Mouse (Mus musculus): ENCODE data around the gene Slc9a6. TPM values are rescaled to one million over a fixed set of nuclear protein-coding genes. Genes with fewer than 3 reads are reported as not detected.

The Slc9a6 gene
- polyA plus RNA-seq, 1 experiment, result 16.4 TPM

DNA sequence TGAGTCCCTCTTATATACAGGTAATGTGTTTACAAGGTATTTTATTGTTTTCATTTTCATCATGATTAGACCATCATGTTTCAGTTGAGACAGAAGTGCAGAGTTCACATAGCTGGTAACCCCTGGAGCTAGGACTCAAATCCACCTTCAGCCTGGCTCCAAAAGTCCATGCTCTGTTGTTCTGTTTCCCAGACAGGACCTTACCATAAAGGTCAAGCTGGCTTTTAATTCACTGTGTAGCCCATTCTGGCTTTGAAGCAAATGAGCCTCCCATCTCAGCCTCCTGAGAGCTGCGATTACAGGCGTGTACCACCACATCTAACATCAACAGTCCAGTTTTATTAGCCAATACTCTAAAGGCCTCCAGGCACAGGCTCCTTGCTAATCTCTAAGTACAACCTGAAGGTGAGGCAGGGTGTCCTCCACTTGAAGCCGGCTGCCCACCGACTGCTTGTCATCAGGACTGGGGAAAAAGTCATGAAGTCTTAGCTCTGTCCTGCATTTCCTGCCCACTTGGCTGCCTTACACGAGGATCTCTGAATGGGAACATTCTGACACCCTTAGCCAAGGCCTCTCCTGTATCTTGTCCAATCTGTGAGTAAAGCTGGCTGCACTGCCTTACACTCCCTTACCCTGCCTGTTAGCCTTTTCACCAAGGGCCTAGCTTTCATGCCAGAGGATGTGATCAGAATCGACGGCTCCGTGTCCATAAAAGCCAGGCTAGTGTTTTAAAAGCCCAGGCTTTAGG is 55.8 kb downstream of the Slc9a6 start:
- no peak for DNase-seq (ENCODE audit: low spot score)

GRCm38 (mm10) chrX:56667296-56667695 is 57.7 kb downstream of the Slc9a6 start:
- no peak for DNase-seq (ENCODE audit: low spot score)

DNA sequence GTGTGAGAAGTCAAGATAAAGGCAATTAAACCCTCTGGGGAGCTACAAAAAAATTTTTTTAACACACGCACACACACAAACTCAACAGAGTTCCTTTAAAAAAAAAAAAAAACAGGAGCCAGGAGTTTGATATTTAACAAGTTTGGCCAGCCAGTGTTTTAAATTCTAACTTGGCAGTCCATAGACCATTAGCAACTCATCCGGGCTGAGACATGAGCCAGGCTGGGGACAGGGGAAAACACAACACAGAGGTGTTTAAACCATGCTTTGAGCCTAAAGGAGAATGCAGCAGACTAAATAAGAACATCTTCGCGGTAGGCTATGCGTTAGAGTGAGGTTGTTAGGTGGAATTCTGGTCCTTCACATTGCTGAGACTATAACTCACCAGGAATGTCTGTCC is 58.5 kb downstream of the Slc9a6 start:
- DNase-seq (ENCODE audit: low spot score), result no peak

DNA sequence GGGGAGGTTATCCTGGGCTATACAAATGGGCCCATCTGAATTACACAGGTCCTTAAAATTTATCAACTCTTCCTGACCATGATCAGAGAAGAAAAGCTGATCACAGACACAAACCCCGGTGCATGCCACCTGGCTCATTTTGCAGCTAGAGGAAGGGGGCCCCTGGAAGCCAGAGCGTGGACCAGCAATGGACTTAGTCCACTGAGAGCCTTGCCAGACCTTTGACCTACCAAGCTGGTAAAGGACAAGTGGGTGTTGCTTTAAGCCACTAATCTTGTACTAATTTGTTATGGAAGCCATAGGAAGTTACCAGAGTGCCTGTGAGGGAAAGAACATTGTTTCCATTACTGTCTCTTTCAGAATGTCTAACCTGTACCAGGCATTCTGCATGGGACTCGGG is 58.9 kb downstream of the Slc9a6 start:
- no peak for DNase-seq (ENCODE audit: low spot score)

DNA sequence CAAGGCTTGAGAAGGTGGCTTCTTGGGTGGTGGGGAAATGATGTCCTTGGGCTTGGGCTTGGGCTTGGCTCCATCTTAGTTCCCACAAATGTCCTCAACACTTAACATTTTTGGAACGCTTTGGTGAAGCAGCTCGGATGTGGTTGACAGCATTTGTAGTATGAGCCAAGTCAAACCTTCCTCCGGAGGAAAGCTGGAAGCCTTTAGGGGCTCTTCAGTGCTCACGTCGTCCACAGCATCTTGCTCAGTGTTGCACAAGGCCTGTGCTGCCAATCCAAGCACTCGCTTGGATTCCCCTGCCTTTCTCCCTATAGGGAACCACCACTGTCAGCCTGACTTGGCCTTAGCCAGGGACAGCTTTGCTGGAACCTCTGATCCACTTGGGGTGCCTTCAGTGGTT is 66.0 kb downstream of the Slc9a6 start:
- no peak for DNase-seq (ENCODE audit: low spot score)

DNA sequence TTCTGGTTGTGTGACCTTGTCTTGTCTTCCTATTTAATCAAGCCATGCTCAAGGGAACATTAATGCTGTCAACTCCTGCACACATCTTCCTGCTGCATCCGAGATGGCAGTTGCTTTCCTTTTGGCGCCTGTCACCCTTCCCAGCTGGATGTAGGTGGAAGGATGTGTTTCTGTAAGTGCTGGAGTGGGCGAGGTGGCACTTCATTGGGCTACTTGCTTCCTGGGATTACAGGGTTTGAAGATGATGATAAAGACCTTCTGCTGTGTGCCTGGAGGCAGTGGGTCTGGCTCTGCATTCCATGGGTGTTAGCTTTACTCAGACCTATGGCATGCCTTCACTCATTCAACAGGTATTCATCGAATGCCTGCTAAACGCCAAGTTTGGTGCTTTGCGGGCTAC is 68.2 kb downstream of the Slc9a6 start:
- no peak for DNase-seq (ENCODE audit: low spot score)

DNA sequence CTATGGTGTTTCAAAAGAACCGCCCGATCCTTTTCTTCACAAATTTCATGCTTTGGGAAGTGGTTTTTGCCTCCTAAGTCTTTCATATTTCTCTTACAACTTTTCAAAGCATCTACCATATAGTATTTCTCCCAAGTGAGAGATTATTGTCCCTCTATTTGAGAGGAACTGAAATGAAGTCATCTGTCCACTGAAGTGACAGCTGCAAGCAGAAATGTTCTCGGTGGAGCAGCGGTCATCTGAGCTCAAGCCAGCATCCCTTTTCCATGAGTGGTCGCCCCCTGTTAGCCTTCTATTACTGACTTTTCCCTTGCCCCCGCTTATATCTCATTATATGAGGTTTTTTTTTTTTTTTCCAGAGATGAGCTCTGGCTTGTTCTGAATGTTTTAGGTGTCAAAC is 69.5 kb downstream of the Slc9a6 start:
- no peak for DNase-seq (ENCODE audit: low spot score)

GRCm38 (mm10) chrX:56682156-56682720 is 72.7 kb downstream of the Slc9a6 start:
- DNase-seq (ENCODE audit: low spot score), result no peak

GRCm38 (mm10) chrX:56683521-56683920 is 74.0 kb downstream of the Slc9a6 start:
- no peak for DNase-seq (ENCODE audit: low spot score)

DNA sequence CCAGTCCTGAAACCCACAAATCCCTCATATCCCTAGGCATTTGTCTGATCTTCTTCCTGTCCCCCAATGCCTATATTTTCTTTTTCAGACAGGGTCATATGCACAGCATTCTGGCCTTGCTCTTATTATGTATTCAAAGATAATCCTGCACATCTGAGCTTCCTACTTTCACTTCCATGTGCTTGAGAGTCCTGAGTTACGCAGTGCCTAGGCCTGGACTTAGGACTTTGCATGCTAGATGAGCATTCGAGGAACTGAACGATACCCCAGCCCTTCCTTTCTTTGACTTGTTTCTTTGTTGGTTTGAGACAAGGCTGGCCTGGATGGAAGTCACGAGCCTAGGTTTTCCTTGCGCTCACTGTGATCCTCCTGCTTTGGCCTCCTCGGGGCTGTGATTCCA is 83.0 kb downstream of the Slc9a6 start:
- DNase-seq (ENCODE audit: low spot score), result no peak

- no peak for DNase-seq (ENCODE audit: low spot score)
Measured at GRCm38 (mm10) chrX:56694539-56694938, 85.0 kb downstream of the Slc9a6 start.

- no peak for DNase-seq (ENCODE audit: low spot score)
Measured at GRCm38 (mm10) chrX:56697199-56697780, 87.7 kb downstream of the Slc9a6 start.

GRCm38 (mm10) chrX:56697886-56698285 is 88.3 kb downstream of the Slc9a6 start:
- no peak for DNase-seq (ENCODE audit: low spot score)

DNA sequence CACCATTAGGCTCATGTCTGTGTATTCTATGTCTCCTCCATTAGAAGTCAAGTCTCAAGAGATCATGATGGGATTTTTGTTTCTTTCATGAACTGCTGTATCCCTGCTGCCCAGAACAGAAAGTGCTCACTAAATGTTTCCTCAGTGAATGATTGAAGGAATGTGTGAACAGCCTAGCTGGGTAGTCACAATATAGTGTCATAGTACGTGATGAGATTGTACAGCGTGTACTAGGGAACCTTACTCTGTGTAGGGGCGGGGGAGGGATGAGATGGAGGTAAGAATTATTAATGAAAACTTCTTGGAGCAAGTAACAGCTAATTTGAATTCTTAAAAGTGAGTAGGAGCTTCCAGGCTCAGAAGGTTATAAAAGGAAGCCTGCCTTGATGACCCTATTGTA is 91.7 kb downstream of the Slc9a6 start:
- no peak for DNase-seq (ENCODE audit: low spot score)

- no peak for DNase-seq (ENCODE audit: low spot score)
Measured at GRCm38 (mm10) chrX:56703965-56704562, 94.5 kb downstream of the Slc9a6 start.

GRCm38 (mm10) chrX:56708592-56709370 is 99.2 kb downstream of the Slc9a6 start:
- DNase-seq (ENCODE audit: low spot score), result no peak

DNA sequence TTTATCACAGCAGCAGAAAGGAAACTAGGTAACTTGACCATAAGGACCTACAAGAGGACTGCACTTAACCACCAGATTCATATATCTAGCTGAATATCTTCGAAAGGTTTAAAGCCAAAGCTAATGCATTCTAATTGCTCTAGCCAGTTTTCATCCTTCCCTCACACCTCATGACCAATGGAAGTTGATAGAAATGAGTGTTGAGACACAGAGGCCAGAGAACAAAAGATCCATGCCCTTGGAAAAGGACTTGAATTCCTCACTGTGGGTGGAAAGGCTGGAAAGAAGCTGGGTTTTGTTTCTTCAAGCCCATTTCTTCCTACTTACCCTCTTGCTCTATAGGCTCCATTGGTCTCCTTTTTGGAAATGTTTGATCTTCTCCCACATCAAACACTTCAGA is 101.0 kb downstream of the Slc9a6 start:
- no peak for DNase-seq (ENCODE audit: low spot score)

GRCm38 (mm10) chrX:56712666-56713065 is 103.1 kb downstream of the Slc9a6 start:
- no peak for DNase-seq (ENCODE audit: low spot score)

Data from urinary bladder, adult 2 months (tissue).